In genomic region chr16:8738542-8739514, GRCm38 (mm10) we compare ENCODE assay signal across 8 mouse cellular contexts. TPM values are rescaled to one million over a fixed set of nuclear protein-coding genes. Genes with fewer than 3 reads are reported as not detected.
DNase-seq lines count a peak whose midpoint lies in the region; ATAC-seq and TF ChIP-seq lines count a peak whose summit lies in the region.

No protein-coding gene starts in this region.

- peaks cover 33% of the 10 kb centered on the region for H3K4me1 ChIP-seq in embryonic facial prominence, embryonic 13.5 days
- peaks cover 19% of the 10 kb centered on the region for H3K4me1 ChIP-seq in limb, embryonic 14.5 days (ENCODE audit: control insufficient read depth, insufficient read depth, low read length)
- peaks cover 32% of the 10 kb centered on the region for H3K4me1 ChIP-seq in midbrain, embryonic 16.5 days (ENCODE audit: control insufficient read depth, insufficient read depth, low read length)
- H3K4me1 ChIP-seq in spleen, adult 2 months (ENCODE audit: control insufficient read depth, insufficient read depth, insufficient read length) = peaks cover 18% of the 10 kb centered on the region; the same call in 1 of the 2 replicates

- H3K36me3 ChIP-seq in embryonic facial prominence, embryonic 13.5 days = no peaks in the 10 kb centered on the region
- no peaks in the 10 kb centered on the region for H3K36me3 ChIP-seq in limb, embryonic 14.5 days (ENCODE audit: control insufficient read depth, insufficient read depth, low read length)
- H3K36me3 ChIP-seq in midbrain, embryonic 16.5 days (ENCODE audit: control insufficient read depth, insufficient read depth, low read length) = no peaks in the 10 kb centered on the region
- no peaks in the 10 kb centered on the region for H3K36me3 ChIP-seq in spleen, adult 2 months (ENCODE audit: control insufficient read depth, insufficient read depth, low read length)

- ATAC-seq in embryonic facial prominence, embryonic 13.5 days (ENCODE audit: insufficient number of reproducible peaks, insufficient read depth, low FRiP score, low TSS enrichment, low read depth) = peak; percentile 88
- peak; percentile 94 for ATAC-seq in limb, embryonic 14.5 days (ENCODE audit: low FRiP score, low read depth)
- ATAC-seq in midbrain, embryonic 16.5 days = peak; percentile 92

- DNase-seq in 3134 (ENCODE audit: extremely low read depth, insufficient read length, low spot score) = peak; percentile 82
- peak; percentile 83 to 89 for DNase-seq in adrenal gland, postnatal 4 days (ENCODE audit: low spot score in 2 of 2)
- peak; percentile 84 for DNase-seq in heart, adult 8-10 months (ENCODE audit: low spot score)
- DNase-seq in kidney, adult 8-10 months = peak; percentile 80 to 86
- peak; percentile 89 for DNase-seq in limb, embryonic 14.5 days (ENCODE audit: low spot score)
- peak; percentile 60 to 89 for DNase-seq in spleen, adult 2 months (ENCODE audit: low read depth in 1 of 2, low spot score in 2 of 2)

- 0 out of 2 replicates have a peak, but pooled peaks have one; percentile 9 for TF ChIP-seq POLR2A in limb, embryonic 14.5 days (IDR thresholded peaks at IDR 0.05; ENCODE audit: borderline replicate concordance, extremely low read depth, insufficient read depth, insufficient read length)
- TF ChIP-seq POLR2A in spleen, adult 2 months (IDR thresholded peaks at IDR 0.05; ENCODE audit: low read depth, low read length) = peak; percentile 59

- peak overlapping the region; percentile 69 for H3K4me2 ChIP-seq in embryonic facial prominence, embryonic 13.5 days
- H3K4me2 ChIP-seq in limb, embryonic 14.5 days (replicated peaks; ENCODE audit: low read depth, low read length, severe bottlenecking) = peak overlapping the region; percentile 63
- peak overlapping the region; percentile 67 for H3K4me2 ChIP-seq in midbrain, embryonic 16.5 days (ENCODE audit: low read length)

- H3K27ac ChIP-seq in embryonic facial prominence, embryonic 13.5 days = peak overlapping the region; percentile 95
- peak overlapping the region; percentile 94 for H3K27ac ChIP-seq in limb, embryonic 14.5 days (replicated peaks; ENCODE audit: low read depth, low read length)
- H3K27ac ChIP-seq in midbrain, embryonic 16.5 days (ENCODE audit: low read length) = peak overlapping the region; percentile 96
- H3K27ac ChIP-seq in spleen, adult 2 months (ENCODE audit: insufficient read depth, low read length) = peak overlapping the region; percentile 96

- H3K4me3 ChIP-seq in embryonic facial prominence, embryonic 13.5 days = peak overlapping the region; percentile 98
- peak overlapping the region; percentile 64 for H3K4me3 ChIP-seq in limb, embryonic 14.5 days (replicated peaks; ENCODE audit: low read length)
- H3K4me3 ChIP-seq in midbrain, embryonic 16.5 days (ENCODE audit: low read depth, low read length) = peak overlapping the region; percentile 79
- H3K4me3 ChIP-seq in spleen, adult 2 months (ENCODE audit: extremely low read depth, insufficient read depth, insufficient read length) = peak overlapping the region; percentile 71

- 2% methylated on average over 101 of the region's 126 CpGs for WGBS in embryonic facial prominence, embryonic 13.5 days
- 6% methylated on average over 39 of the region's 126 CpGs for WGBS in limb, embryonic 14.5 days
- WGBS in midbrain, embryonic 16.5 days = 1% methylated on average over 85 of the region's 126 CpGs
- WGBS in spleen, adult 2 months = 11% methylated on average over 122 of the region's 126 CpGs

- H3K9ac ChIP-seq in embryonic facial prominence, embryonic 13.5 days = peak overlapping the region; percentile 96
- peak overlapping the region; percentile 93 for H3K9ac ChIP-seq in limb, embryonic 14.5 days (ENCODE audit: low read depth, low read length, severe bottlenecking)
- peak overlapping the region; percentile 89 for H3K9ac ChIP-seq in midbrain, embryonic 16.5 days (ENCODE audit: low read depth, low read length)

- no peaks in the 10 kb centered on the region for H3K9me3 ChIP-seq in embryonic facial prominence, embryonic 13.5 days
- H3K9me3 ChIP-seq in limb, embryonic 14.5 days (ENCODE audit: control insufficient read depth, low read length) = no peaks in the 10 kb centered on the region
- H3K9me3 ChIP-seq in midbrain, embryonic 16.5 days (replicated peaks; ENCODE audit: control insufficient read depth, low read length, poor library complexity, severe bottlenecking) = no peaks in the 10 kb centered on the region

- no peak for TF ChIP-seq CTCF in spleen, adult 2 months (IDR thresholded peaks at IDR 0.05; ENCODE audit: extremely low read depth, insufficient read depth, insufficient read length, insufficient replicate concordance)

- H3K27me3 ChIP-seq in embryonic facial prominence, embryonic 13.5 days = no peaks in the 10 kb centered on the region
- H3K27me3 ChIP-seq in limb, embryonic 14.5 days (ENCODE audit: control insufficient read depth, insufficient read depth, low read length) = no peaks in the 10 kb centered on the region
- no peaks in the 10 kb centered on the region for H3K27me3 ChIP-seq in midbrain, embryonic 16.5 days (ENCODE audit: control insufficient read depth, insufficient read depth, low read depth, low read length)
- H3K27me3 ChIP-seq in spleen, adult 2 months (ENCODE audit: control insufficient read depth, insufficient read depth, low read length) = no peaks in the 10 kb centered on the region

RNA-seq across cellular contexts. Expression of gene Usp7, which starts 53.3 kb away (rescaled TPM):
- total RNA-seq in adrenal gland, postnatal 4 days (2021) = 100 to 1,000 TPM; 142 to 178 TPM
- polyA plus RNA-seq in embryonic facial prominence, embryonic 13.5 days (2015; fragmentation: Nextera tagmentation; extraction: Ambion mirVana) = 33.2 and 35.8 TPM in 2 replicates
- 10 to 100 TPM; 42.9 to 59.2 (median 48.1) TPM for total RNA-seq in heart, adult 8-10 months (2022)
- 84.7 and 104 TPM in 2 replicates for polyA plus RNA-seq in limb, embryonic 14.5 days (2012; rRNA removed)
- polyA plus RNA-seq in limb, embryonic 14.5 days (2014; fragmentation: Nextera tagmentation; extraction: Ambion mirVana) = 47.1 and 51.0 TPM in 2 replicates
- polyA plus RNA-seq in midbrain, embryonic 16.5 days (2015; fragmentation: Nextera tagmentation; extraction: Ambion mirVana) = 26.5 and 31.2 TPM in 2 replicates
- polyA plus RNA-seq in spleen, adult 2 months (2012; rRNA removed) = 22.2 and 26.3 TPM in 2 replicates

RNA-seq across cellular contexts. Expression of gene Gm5767, which starts 58.3 kb away (rescaled TPM):
- not detected for total RNA-seq in adrenal gland, postnatal 4 days (2021)
- not detected in 2 replicates for polyA plus RNA-seq in embryonic facial prominence, embryonic 13.5 days (2015; fragmentation: Nextera tagmentation; extraction: Ambion mirVana)
- total RNA-seq in heart, adult 8-10 months (2022) = not detected
- not detected in 2 replicates for polyA plus RNA-seq in limb, embryonic 14.5 days (2012; rRNA removed)
- polyA plus RNA-seq in limb, embryonic 14.5 days (2014; fragmentation: Nextera tagmentation; extraction: Ambion mirVana) = 0.33 TPM in 1 of 2 replicates, not detected in the other
- not detected in 2 replicates for polyA plus RNA-seq in midbrain, embryonic 16.5 days (2015; fragmentation: Nextera tagmentation; extraction: Ambion mirVana)
- polyA plus RNA-seq in spleen, adult 2 months (2012; rRNA removed) = not detected in 2 replicates

Comparison
In these comparisons a context has a peak if more than half of its experiments do, and no peak if none do; other contexts are left out.
1. Peak in every context shown above with its lines: DNase-seq, ATAC-seq, H3K4me3 ChIP-seq and H3K27ac ChIP-seq.